9 mouse cellular contexts compared by ENCODE assay signal in the genomic region with DNA sequence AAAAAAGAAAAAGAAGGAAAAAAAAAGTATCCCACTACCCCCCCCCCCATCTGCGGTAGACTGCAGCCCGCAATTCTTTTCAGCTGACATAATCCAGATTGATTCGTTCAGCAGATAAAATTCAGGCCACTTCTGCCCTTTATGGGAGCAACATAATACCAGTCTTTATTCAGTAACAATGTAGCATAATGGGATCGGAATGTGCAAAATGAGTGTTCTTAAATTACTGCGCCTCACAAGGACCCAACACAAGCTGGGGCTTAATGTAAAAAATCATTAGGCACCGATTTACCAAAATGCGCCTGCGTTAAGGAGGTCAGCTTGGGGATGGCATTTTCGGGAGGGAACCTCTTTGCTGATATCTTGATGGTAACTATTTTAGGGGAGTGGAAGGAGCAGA.
DNase-seq lines count a peak whose midpoint lies in the region; ATAC-seq and TF ChIP-seq lines count a peak whose summit lies in the region.
"Had no signal": no experiment of that assay in that cellular context is flagged by ENCODE, and none has a peak within 500 bp of the region (broad histone marks: within the 10 kb centered on the region; RNA-seq: fewer than 3 reads in every experiment).

No protein-coding gene starts in this region.

- peak; percentile 62 for DNase-seq in lung, embryonic 14.5 days
- no peak for DNase-seq in lung, postnatal 4 days
- peak; percentile 86 for DNase-seq in embryonic facial prominence, embryonic 14.5 days (ENCODE audit: low spot score)
- DNase-seq in ovary, adult 18-20 months (ENCODE audit: low spot score) = no peak
- DNase-seq in cerebellum, adult 8-10 months = no peak
- DNase-seq: left cerebral cortex, postnatal 4 days had no signal

- H3K27me3 ChIP-seq in lung, embryonic 14.5 days (ENCODE audit: insufficient read depth, low read length) = no peaks in the 10 kb centered on the region
- peaks cover 6% of the 10 kb centered on the region; the same call in 1 of the 2 replicates for H3K27me3 ChIP-seq in embryonic facial prominence, embryonic 14.5 days (replicated peaks; ENCODE audit: control insufficient read depth, insufficient read depth, low read length)
- no peaks in the 10 kb centered on the region for H3K27me3 ChIP-seq in hindbrain, embryonic 15.5 days
- no peaks in the 10 kb centered on the region for H3K27me3 ChIP-seq in neural tube, embryonic 15.5 days (replicated peaks)

- H3K9ac ChIP-seq in lung, embryonic 14.5 days = no peak overlapping the region
- H3K9ac ChIP-seq in embryonic facial prominence, embryonic 14.5 days (ENCODE audit: low read depth, low read length) = no peak overlapping the region
- H3K9ac ChIP-seq in hindbrain, embryonic 15.5 days = 0 out of 2 replicates have a peak overlapping the region, but pooled peaks have one; percentile 13
- no peak overlapping the region for H3K9ac ChIP-seq in neural tube, embryonic 15.5 days (replicated peaks)

- ATAC-seq in lung, embryonic 14.5 days (ENCODE audit: insufficient read depth) = no peak
- ATAC-seq in embryonic facial prominence, embryonic 14.5 days (ENCODE audit: low read depth) = peak; percentile 69
- no peak for ATAC-seq in hindbrain, embryonic 15.5 days (ENCODE audit: low FRiP score, low read depth)
- no peak for ATAC-seq in neural tube, embryonic 15.5 days (ENCODE audit: low FRiP score)
- no peak for ATAC-seq in activated CD4-positive, CD25-positive, alpha-beta regulatory T cell, adult 4 months

- no peak overlapping the region for H3K4me2 ChIP-seq in lung, embryonic 14.5 days
- peak overlapping the region; percentile 31; the same call in 1 of the 2 replicates for H3K4me2 ChIP-seq in embryonic facial prominence, embryonic 14.5 days (ENCODE audit: low read depth, low read length)
- H3K4me2 ChIP-seq in hindbrain, embryonic 15.5 days = peak overlapping the region; percentile 20
- H3K4me2 ChIP-seq in neural tube, embryonic 15.5 days = peak overlapping the region; percentile 17; the same call in 1 of the 2 replicates

- H3K9me3 ChIP-seq in lung, embryonic 14.5 days (ENCODE audit: low read depth, low read length) = no peaks in the 10 kb centered on the region
- no peaks in the 10 kb centered on the region for H3K9me3 ChIP-seq in embryonic facial prominence, embryonic 14.5 days (ENCODE audit: control insufficient read depth, low read length)
- no peaks in the 10 kb centered on the region for H3K9me3 ChIP-seq in hindbrain, embryonic 15.5 days
- H3K9me3 ChIP-seq in neural tube, embryonic 15.5 days (replicated peaks) = no peaks in the 10 kb centered on the region

- no peaks in the 10 kb centered on the region for H3K36me3 ChIP-seq in lung, embryonic 14.5 days (ENCODE audit: insufficient read depth)
- H3K36me3 ChIP-seq in embryonic facial prominence, embryonic 14.5 days (ENCODE audit: control insufficient read depth, insufficient read depth, low read length) = no peaks in the 10 kb centered on the region
- no peaks in the 10 kb centered on the region for H3K36me3 ChIP-seq in hindbrain, embryonic 15.5 days
- H3K36me3 ChIP-seq in neural tube, embryonic 15.5 days = no peaks in the 10 kb centered on the region

- peaks cover 5% of the 10 kb centered on the region; the same call in 1 of the 2 replicates for H3K4me1 ChIP-seq in lung, embryonic 14.5 days (ENCODE audit: insufficient read depth)
- peaks cover 21% of the 10 kb centered on the region for H3K4me1 ChIP-seq in embryonic facial prominence, embryonic 14.5 days (ENCODE audit: control insufficient read depth, insufficient read depth, low read length)
- peaks cover 32% of the 10 kb centered on the region for H3K4me1 ChIP-seq in hindbrain, embryonic 15.5 days (replicated peaks)
- peaks cover 36% of the 10 kb centered on the region for H3K4me1 ChIP-seq in neural tube, embryonic 15.5 days

- H3K4me3 ChIP-seq in lung, embryonic 14.5 days (ENCODE audit: low read depth, low read length) = no peak overlapping the region
- H3K4me3 ChIP-seq in embryonic facial prominence, embryonic 14.5 days (ENCODE audit: low read depth, low read length) = no peak overlapping the region
- no peak overlapping the region for H3K4me3 ChIP-seq in hindbrain, embryonic 15.5 days
- H3K4me3 ChIP-seq in neural tube, embryonic 15.5 days (replicated peaks) = no peak overlapping the region

- no peak for TF ChIP-seq CTCF in lung, embryonic 14.5 days (IDR thresholded peaks at IDR 0.05; ENCODE audit: low read depth)

- H3K27ac ChIP-seq in lung, embryonic 14.5 days (ENCODE audit: low read depth) = peak overlapping the region; percentile 19; the same call in 1 of the 2 replicates
- no peak overlapping the region for H3K27ac ChIP-seq in embryonic facial prominence, embryonic 14.5 days (replicated peaks; ENCODE audit: low read depth, low read length)
- H3K27ac ChIP-seq in hindbrain, embryonic 15.5 days (replicated peaks) = peak overlapping the region; percentile 46
- H3K27ac ChIP-seq in neural tube, embryonic 15.5 days (replicated peaks) = peak overlapping the region; percentile 54; the same call in 1 of the 2 replicates

- WGBS in lung, embryonic 14.5 days = 36% methylated on average over 9 of the region's 9 CpGs
- WGBS in embryonic facial prominence, embryonic 14.5 days = 21% methylated on average over 9 of the region's 9 CpGs
- WGBS in hindbrain, embryonic 15.5 days = 10% methylated on average over 9 of the region's 9 CpGs
- WGBS in neural tube, embryonic 15.5 days = 17% methylated on average over 9 of the region's 9 CpGs

Comparison
In these comparisons a context has a peak if more than half of its experiments do, and no peak if none do; other contexts are left out.
1. DNase-seq: peak in lung, embryonic 14.5 days (single experiment) and embryonic facial prominence, embryonic 14.5 days (single experiment); none in lung, postnatal 4 days (0 of 2), ovary, adult 18-20 months (single experiment) and cerebellum, adult 8-10 months (single experiment).